Mouse (Mus musculus) regulatory T cell (primary cell): ENCODE results near the gene Gdf2.

Source experiments
- in situ Hi-C: fragments of 300-600 bp; cut with MboI, MseI; formaldehyde crosslinking; loops from one replicate; pipeline ENCODE4 v1.15.1; 2025; ENCODE audit warnings: high pct_unique_total_duplicates

Gene Gdf2

DNA sequence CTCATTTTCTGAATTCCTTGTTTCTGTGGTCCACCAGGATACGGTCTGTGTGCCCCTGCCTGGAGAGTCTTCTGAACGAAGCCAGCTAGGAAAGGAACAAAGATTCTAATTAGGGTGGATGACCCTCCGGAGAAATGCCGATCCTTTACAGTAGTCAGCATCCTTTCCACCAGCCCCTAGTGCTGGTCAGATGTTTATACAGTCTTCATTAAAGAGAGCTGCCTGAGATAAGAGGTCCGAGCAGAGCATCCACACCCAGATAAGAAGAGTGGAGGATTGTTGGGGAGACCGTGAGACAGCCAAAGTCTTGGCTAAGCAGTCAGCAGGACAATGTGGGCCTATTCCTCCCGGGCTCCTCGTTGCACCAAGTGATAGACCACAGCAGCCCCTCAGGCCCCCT, at the start of gene Gdf2:
Gdf2 (plus strand) TSS at position 301 of the 400 bp plus-strand sequence.
- in situ Hi-C loops: no loop called here

GRCm38 (mm10) chr14:33891507-33891906, 49.3 kb upstream of the Gdf2 start:
- in situ Hi-C loops: no loop called here

- in situ Hi-C loops: no loop called here
These were observed 45.1 kb upstream of the Gdf2 start for GRCm38 (mm10) chr14:33895777-33896176.

DNA sequence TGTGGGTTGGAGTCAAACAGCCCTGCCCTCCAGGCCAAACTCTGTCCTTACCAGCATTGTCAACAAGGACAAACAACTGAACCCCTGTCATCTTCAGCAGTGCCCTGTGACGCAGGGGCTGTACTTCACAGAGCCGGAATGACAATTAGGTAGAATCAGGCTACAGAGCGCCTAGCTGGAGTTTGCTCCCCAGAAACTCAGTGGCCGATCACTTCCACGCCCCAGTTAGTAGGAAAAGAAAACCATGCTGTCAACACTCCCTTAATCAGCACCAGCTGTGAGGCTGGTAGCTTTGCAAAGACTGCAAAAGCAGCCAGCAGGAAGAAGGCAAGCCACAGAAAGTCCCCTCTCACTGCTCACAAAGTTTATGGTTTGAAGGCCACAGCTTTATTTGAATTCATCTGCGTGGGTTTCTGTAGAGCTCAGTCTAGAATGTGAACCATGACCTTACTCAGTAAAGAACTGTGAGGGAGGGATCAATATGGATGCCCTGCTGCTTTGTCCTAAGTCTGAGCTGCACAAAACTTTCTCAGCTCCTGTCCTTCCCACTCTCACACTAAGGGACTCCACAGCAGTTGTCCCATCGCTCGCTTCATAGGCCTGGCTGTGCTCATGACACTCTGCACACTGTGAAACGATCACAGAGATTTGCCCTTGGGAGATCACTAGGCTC, 44.1 kb upstream of the Gdf2 start:
- in situ Hi-C loops: no loop called here

DNA sequence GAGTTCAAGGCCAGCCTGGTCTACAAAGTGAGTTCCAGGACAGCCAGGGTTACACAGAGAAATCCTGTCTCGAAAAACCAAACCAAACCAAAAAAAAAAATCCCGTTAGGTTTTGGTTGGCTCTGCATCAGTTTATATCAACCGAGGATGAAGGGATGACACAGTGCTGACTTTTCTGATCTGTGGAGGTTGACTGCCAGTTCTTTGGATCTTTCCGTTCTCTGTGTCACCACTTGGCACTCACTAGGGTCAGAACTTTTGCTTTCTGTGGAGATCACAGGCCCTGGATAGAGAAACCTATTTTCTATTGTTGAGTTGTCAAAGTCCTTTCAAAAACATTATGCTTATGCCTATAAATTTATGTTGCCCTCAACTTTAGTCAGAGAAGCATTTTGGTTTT, 38.1 kb upstream of the Gdf2 start:
- in situ Hi-C loops: no loop called here

GRCm38 (mm10) chr14:33903199-33903598, 37.6 kb upstream of the Gdf2 start:
- in situ Hi-C loops: no loop called here

DNA sequence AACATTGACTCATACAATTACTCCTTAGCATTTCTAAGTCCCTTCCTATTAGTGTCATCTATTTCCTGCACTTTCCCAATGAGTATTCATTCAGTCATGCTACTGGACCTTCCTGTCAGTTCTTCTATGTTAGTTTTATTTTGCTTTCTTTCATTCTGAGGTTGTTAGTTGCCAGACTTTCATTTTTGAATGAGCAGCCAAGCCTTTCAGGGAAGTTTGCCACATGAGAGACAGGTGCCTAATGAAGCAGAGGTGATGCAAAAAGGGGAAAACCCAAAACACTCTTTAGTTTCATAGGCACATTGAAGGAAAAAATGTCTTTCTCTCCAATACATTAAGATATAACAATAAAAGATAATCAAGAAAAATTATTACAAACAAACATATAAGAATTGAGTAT, 36.0 kb upstream of the Gdf2 start:
- in situ Hi-C loops: no loop called here

DNA sequence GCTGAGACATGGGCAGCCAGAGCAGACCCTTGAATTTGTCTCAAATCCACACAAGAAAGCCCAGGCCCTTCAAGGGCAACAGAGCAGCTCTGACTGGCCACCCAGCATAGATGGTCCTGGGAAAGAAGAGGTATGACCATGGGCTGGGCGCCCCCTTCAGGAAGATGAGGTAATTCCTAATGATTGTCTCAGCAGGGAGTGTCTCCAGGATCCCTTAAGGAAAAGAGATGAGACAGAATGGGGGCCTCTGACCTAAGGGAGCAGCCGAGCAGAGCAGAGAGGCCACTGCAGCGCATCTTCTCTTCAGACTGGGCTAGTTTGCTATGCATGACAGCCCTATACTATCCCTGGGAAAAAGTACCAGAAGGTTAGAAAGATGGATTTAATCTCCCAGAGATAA, 27.1 kb upstream of the Gdf2 start:
- in situ Hi-C loops: no loop called here

- in situ Hi-C loops: no loop called here
These were observed 26.6 kb upstream of the Gdf2 start for GRCm38 (mm10) chr14:33914206-33914605.

DNA sequence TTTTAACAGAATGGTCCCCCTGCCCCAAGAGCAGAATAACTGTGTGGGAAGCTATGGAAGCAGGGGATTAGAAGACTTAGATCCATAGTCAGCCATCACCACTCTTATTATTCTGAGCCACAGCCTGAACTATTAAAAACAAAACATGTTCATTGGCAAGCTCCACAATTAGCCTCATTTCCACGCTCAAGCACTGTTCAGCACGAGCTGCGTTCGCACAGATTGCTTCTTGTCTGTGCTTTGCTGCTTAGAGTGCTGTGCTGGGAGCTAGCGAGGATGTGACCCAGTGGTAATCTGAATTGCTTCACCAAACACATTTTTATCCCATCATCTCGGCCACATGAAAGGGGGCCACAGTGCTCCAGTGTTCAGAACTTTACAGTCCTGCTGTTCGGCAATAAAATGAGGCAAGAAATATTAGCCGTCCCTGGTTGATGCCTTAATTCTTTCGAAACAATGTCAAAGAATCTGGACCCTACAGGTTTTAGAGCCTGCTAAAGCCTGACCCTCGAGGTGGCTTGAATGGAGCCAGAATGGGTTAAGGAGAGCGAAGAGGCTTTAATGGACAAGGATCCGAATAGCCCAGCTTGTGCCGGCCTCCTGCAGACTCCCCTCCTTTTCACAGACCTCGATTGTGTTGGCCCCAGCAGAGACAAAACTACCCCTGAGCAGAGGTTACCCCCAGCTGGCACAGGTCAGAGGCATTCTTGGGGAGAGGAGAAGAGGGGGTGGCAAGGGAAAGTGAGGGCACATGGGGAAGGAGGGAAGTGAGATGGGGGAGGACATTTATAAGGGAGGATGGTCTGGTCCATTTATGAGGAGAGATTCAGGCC, 19.9 kb upstream of the Gdf2 start:
- in situ Hi-C loops: no loop called here

DNA sequence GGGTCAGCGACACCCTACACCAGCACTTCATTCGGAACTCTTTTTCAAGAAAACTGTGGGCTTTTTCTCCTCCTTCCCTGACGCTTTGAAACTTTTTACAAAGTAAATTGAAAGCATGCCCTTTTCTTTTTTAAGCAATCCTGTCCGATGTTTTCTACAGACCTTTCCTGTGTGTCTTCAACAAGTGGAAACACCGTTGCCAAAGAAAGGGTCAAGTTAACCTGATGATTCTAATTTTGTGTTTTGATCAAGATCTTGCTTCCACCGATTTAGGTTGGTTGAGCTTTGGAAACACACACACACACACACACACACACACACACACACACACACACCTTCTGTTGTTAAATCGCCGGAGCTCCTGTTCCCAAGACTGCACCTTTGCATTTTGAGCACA, 18.1 kb upstream of the Gdf2 start:
- in situ Hi-C loops: no loop called here

GRCm38 (mm10) chr14:33923168-33924070, 17.4 kb upstream of the Gdf2 start, which contains the start of gene Gdf10:
Gene Gdf10, plus strand, starts transcription at chr14:33923587.
- in situ Hi-C loops: no loop called here

- in situ Hi-C loops: loop anchor here (5.0 kb wide), 1 partner anchor 240 kb away; no protein-coding TSS in a partner anchor
These were observed 9.0 kb upstream of the Gdf2 start for GRCm38 (mm10) chr14:33931853-33932252.

DNA sequence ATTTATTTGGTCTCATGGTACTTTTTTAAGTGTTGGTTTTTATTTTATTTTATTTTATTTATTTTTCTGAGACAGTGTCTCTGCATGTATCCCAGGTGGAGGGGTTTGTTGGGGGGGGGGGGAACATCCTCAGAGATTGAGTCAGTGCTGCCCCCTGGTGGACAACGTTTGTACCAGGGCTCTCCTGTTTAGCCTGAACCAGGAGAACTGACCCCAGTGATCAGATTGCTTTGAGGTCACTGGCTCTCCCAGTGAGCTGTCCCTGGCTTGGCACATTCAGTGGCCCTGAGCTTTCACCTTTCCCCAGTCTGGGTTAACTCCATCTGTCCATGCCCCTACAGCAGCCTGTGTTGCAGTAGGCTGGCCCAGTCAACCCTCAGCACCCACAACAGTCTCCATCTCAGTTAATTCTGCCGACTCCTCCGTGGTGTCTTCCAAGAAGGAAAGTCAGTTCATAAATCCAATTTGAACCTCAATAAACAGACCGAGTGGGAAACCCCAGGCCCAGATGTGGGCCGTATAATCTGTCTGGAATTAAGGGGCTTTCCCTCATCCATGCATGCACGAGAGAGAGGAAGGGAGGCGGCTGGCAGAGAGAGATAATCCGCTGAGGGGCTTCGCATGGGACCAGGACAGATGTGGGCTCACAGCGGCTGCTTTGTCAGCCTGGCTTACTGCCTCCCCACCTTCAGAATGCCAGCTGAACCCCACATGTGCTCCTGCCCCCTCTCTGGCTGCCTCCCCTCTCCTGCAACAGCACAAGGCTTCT, 7.7 kb upstream of the Gdf2 start:
- in situ Hi-C loops: loop anchor here (5.0 kb wide), 1 partner anchor 241 kb away; no protein-coding TSS in a partner anchor

- in situ Hi-C loops: loop anchor here (5.0 kb wide), 1 partner anchor 242 kb away; no protein-coding TSS in a partner anchor
These were observed 7.0 kb upstream of the Gdf2 start for GRCm38 (mm10) chr14:33933778-33934317.

DNA sequence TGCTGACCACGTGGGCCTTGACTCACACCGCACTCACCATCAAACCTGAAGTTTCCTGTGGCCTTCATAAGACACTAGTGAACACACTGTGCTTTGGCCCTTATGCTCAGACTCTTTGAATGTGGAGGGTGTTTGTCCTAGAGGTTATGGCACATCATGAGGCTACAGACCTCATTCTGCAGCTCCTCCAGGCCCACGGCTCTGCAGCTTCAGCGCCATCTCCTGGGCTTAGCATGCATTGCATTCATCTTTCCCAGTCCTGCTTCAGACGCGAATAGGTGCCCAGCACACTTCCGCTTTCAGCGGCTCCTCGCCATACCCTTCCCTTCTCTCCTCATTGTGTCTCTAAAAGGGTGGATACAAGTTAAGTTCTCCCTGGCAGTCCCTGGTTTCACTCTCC, 1.7 kb upstream of the Gdf2 start:
- in situ Hi-C loops: no loop called here

DNA sequence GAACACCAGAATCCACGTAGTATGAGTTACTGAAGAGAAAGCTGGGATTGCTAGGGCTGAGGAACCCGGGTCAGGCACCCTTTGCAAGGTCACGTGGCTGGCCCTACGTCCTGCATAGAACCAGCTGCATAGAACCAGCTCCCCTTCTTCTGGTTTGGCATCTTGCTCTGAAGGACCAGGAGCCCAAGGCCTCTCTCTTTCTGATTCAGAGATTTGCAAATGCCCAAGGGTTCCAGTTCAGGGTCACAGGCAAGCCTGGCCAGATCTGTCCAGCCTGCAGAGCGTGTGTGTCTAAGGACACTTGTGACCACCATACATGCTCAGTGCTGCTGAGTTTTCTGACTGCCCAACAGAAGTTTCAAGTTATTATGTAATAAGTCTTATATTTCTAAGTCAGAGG, 1.4 kb downstream of the Gdf2 start:
- in situ Hi-C loops: no loop called here

GRCm38 (mm10) chr14:33946125-33946524, 5.3 kb downstream of the Gdf2 start:
- in situ Hi-C loops: no loop called here

GRCm38 (mm10) chr14:33952233-33952981, 11.6 kb downstream of the Gdf2 start:
- in situ Hi-C loops: no loop called here

- in situ Hi-C loops: no loop called here
These were observed 12.9 kb downstream of the Gdf2 start, which contains the start of gene Rbp3 for GRCm38 (mm10) chr14:33953761-33954160. Gene Rbp3, plus strand, starts transcription at chr14:33954003.
